Mouse (Mus musculus) liver, embryonic 14.5 days (tissue): ENCODE results near the gene Map2k5.

Experiments used
- CTCF ChIP-seq: IDR thresholded peaks from 2 replicates; pipeline ENCODE4 v1.5.1; 2016; ENCODE audit warnings: antibody characterized with exemption, low read depth, control low read depth
- EP300 ChIP-seq: IDR thresholded peaks from 2 replicates; pipeline ENCODE4 v1.6.1; 2016; ENCODE audit warnings: antibody characterized with exemption, low read depth

DNA sequence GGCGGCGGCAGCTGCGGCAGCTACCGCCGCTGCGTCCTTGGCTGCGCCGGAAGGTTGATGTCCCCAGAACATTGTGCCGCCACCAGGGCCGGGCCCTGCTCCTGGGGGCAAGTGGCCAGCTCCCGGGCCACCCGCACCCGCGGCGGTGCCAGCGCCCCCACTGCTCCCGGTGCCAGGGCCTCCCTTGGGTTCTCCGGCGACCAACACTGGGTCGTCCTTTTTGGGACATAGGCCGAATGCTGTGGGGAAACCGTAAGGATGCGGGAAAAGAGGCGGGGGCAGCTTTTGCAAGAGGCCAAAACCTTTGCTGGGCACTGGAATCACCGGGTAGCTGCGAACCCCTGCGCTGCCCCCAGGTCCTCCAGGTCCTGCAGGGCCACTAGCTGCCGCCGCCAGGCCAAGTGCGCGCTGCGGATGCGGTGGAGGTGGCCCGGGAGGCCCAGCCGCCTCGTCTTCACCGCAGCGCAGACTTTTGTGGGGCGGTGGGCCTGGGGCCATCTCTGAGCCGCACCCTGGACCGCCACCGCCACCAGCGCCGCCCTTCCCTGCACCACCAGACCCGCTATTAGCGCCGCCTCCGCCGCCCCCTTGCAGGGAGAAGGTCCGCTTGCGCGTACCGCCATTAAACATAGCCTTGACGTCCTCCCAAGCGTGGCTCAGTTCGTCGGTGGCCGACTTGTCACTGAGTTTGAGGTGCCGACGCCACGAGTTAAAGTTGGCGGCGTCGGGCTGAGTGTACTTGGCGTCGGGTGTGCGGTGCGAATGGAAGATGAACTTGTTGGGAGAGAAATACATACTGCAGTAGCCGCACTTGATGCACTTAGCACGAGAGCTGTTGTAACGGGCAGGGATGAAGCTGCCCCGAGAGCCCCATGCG, 232.2 kb downstream of the Map2k5 start:
- TF ChIP-seq CTCF (no peak), EP300 (no peak)
